Mouse (Mus musculus) brain, embryonic 14.5 days (tissue): ENCODE measurements around the gene Pcnt.

Experiments used
- CTCF ChIP-seq: fragments of 200-500 bp; IDR thresholded peaks from 2 replicates; pipeline ENCODE4 v1.5.1; 2012; ENCODE audit warnings: inconsistent platforms, mild to moderate bottlenecking, moderate library complexity, borderline replicate concordance; ENCODE audit not compliant: insufficient read depth, insufficient read length; ENCODE audit errors: extremely low read depth
- POLR2A ChIP-seq: fragments of 200-500 bp; IDR thresholded peaks from 2 replicates; pipeline ENCODE4 v1.6.1; 2012; ENCODE audit warnings: mild to moderate bottlenecking, inconsistent platforms, borderline replicate concordance; ENCODE audit not compliant: poor library complexity, insufficient read depth, insufficient read length, severe bottlenecking; ENCODE audit errors: extremely low read depth

DNA sequence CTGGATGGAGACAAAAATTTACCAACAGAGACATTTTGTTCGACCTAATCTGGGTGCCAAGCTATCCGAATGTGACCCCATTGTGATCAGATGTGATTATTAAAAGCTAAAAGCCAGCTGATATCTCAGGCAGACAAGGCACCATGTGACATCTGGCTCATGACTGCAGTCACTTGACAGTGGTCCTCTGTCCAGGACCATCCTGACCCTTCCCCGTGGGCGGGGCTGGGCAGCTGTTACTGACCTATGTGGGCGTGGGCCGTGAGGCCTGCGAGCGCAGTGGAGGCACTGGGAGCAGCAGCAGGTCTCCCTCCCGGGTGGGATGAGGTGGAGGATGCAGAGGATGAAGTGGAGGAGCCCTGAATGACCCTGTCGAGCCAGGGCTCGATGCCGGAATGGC is 125.0 kb downstream of the Pcnt start:
- TF ChIP-seq CTCF (no peak), POLR2A (no peak)
